Mouse (Mus musculus) hindlimb bud, embryonic 11.5 days (tissue): Measurements from ENCODE around the gene Glyatl3.

Source experiments
- DNase-seq: peaks from one replicate; pipeline ENCODE4 v3.0.0-alpha.2; 2012; ENCODE audit warnings: low read depth, low spot score; ENCODE audit errors: extremely low spot score

Gene Glyatl3

DNA sequence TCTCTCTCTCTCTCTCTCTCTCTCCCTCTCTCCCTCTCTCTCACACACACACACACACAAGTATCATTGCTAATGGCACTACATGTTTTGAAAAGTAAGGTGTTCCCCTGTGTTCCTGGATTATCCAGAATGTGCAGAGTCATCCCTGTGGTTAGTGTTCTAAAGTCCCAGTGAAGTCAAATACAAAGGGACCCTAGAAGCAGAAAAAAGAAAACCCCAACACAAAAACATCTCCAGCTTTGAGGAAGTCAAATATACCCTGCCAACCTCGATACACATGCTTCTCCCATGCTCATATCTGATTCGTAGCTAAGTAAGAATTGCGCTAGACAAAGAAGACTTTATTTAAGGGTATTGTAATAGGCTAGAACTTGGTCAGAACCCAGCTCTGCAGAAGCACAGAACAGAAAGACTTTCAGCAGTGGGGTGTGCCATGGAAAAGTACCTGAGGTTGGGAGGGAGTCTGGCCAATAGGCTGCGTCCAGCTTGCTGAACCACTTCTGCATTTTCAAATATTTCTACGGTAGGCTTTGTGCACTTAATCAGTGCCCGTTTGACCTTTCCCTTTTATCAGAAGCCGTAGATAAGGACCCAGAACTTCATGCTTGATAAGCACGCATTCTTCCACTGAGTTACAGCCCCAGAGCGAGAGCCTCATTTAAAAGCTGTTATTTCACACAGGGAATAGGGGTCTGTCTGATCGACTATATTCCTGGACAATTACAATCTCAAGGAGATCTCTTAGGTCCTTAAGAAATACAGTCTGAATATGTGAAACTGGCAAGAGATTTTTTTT, 45.0 kb downstream of the Glyatl3 start:
- no peak for DNase-seq

DNA sequence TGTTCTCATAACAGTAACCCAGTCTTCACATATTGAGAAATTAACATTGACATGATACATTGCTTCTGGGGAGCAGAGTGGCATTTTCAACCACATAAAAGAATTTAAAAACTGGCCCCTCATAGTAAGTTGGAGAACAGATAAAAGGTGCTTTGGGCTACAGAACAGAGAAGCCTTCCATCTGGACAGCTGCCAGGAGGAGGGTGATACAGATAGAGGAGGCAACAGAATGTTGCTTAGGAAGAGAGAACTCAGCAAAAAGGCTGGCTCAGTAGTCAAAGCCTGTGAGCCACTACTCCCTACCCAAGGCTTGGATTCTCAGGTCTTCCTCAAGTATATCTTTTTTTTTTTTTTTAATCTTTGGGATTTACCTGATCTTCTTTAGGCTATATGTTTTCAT, 59.1 kb downstream of the Glyatl3 start:
- no peak for DNase-seq
